Mouse (Mus musculus) heart, embryonic 13.5 days (tissue): ENCODE results near the gene Sult6b1. TPM values are rescaled to one million over a fixed set of nuclear protein-coding genes. Genes with fewer than 3 reads are reported as not detected.
A peak's percentile ranks its signal among the peaks of the same experiment; 100 is the strongest.

ENCODE experiments used
- ATAC-seq: fragments of 200-750 bp; cut with Nextera tagmentation; 2 replicates; pipeline ENCODE4 v1.8.0; 2017; ENCODE audit warnings: moderate TSS enrichment; ENCODE audit not compliant: insufficient number of reproducible peaks, low FRiP score, low TSS enrichment; ENCODE audit errors: extremely low read depth
- H3K27ac ChIP-seq: fragments of 300-500 bp; sonication (generic); replicated peaks from 2 replicates; pipeline ENCODE4 v1.5.1; 2015; ENCODE audit warnings: moderate library complexity, mild to moderate bottlenecking, inconsistent platforms
- H3K27me3 ChIP-seq: fragments of 300-500 bp; sonication (generic); replicated peaks from 2 replicates; pipeline ENCODE4 v1.6.1; 2015; ENCODE audit warnings: mild to moderate bottlenecking, inconsistent platforms
- H3K36me3 ChIP-seq: fragments of 300-500 bp; sonication (generic); 2 replicates; pipeline ENCODE4 v1.6.1; 2015; ENCODE audit warnings: mild to moderate bottlenecking, inconsistent platforms
- H3K4me1 ChIP-seq: fragments of 300-500 bp; sonication (generic); 2 replicates; pipeline ENCODE4 v1.6.1; 2015; ENCODE audit warnings: inconsistent platforms
- H3K4me2 ChIP-seq: fragments of 300-500 bp; sonication (generic); 2 replicates; pipeline ENCODE4 v1.6.1; 2015; ENCODE audit warnings: inconsistent platforms, mild to moderate bottlenecking, moderate library complexity
- H3K4me3 ChIP-seq: fragments of 300-500 bp; sonication (generic); 2 replicates; pipeline ENCODE4 v1.5.1; 2015; ENCODE audit warnings: moderate library complexity, mild to moderate bottlenecking, inconsistent platforms
- H3K9ac ChIP-seq: fragments of 300-500 bp; sonication (generic); 2 replicates; pipeline ENCODE4 v1.6.1; 2015; ENCODE audit warnings: inconsistent platforms, mild to moderate bottlenecking, moderate library complexity
- H3K9me3 ChIP-seq: fragments of 300-500 bp; sonication (generic); 2 replicates; pipeline ENCODE4 v1.6.1; 2016; ENCODE audit warnings: inconsistent platforms
- WGBS: fragments of 180-500 bp; shearing (Covaris S2); methylation state at CpG from one replicate; pipeline ENCODE4 v1.1.7; 2015; ENCODE audit warnings: mixed read lengths; 5-methylcytosine and 5-hydroxymethylcytosine counted together
- polyA plus RNA-seq: library from polyadenylated mRNA; unstranded; fragments of >200 nt; fragmentation: Nextera tagmentation; extraction: Ambion mirVana; gene quantifications from 2 replicates; pipeline ENCODE4 v1.2.1, GENCODE M21; 2015

The Sult6b1 gene
- 0.20 and 0.25 TPM in 2 replicates for polyA plus RNA-seq

DNA sequence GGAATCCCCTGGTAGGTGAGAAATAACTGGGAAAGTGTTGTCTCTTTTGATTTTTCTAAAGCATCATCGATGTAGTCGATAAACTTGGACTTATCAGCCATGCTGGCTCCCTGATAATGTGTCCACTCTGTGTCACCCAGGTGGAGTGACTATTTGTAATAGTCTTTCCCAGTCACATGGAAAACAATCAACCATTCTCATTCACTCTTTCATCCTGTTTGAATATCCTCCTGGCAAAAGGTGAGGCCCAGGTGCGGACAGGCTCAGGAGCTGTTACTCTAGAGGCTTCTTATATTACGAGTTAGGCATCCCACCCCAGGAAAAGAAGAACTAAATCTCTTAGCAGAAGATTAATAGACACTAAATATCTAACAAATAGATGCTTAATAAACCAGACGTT is at the start of gene Sult6b1:
Gene Sult6b1 (minus strand): TSS at position 101 of the 400 bp plus-strand sequence.
- no peak within 1 kb of the TSS for H3K9ac ChIP-seq
- WGBS = 79% methylated on average over 5 of the region's 5 CpGs
- H3K4me3 ChIP-seq = no peak within 1 kb of the TSS
- no peaks in the 10 kb centered on the region for H3K27me3 ChIP-seq
- H3K4me2 ChIP-seq = no peak within 1 kb of the TSS
- H3K27ac ChIP-seq = no peak within 1 kb of the TSS
- no peaks in the 10 kb centered on the region for H3K36me3 ChIP-seq
- no peaks in the 10 kb centered on the region for H3K9me3 ChIP-seq
- ATAC-seq = no peak
- H3K4me1 ChIP-seq = no peaks in the 10 kb centered on the region

DNA sequence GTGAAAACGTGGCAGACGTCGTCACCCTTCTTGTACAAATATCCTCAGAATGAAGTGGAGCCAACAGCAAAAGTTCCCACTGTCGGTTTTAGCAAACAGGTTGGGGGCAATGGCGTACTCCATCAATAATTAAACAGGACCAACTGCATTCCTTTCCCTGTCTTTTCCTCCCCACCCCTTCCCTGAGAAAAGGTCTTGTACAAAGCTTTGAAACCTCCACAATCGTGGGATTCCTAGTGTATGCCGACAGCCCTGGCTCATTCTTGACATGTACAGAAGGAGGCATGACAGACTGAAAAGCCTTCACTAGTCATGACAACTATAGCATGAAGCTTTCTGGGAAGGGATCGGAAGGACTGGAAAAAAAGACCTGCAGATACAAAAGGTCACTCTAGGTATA is 46.4 kb upstream of the Sult6b1 start:
- no peaks in the 10 kb centered on the region for H3K4me1 ChIP-seq
- ATAC-seq = no peak
- no peak overlapping the region for H3K27ac ChIP-seq
- H3K36me3 ChIP-seq = peaks cover 92% of the 10 kb centered on the region
- no peaks in the 10 kb centered on the region for H3K27me3 ChIP-seq
- H3K9me3 ChIP-seq = no peaks in the 10 kb centered on the region
- H3K4me3 ChIP-seq = no peak overlapping the region
- WGBS = 84% methylated on average over 8 of the region's 8 CpGs
- no peak overlapping the region for H3K4me2 ChIP-seq
- no peak overlapping the region for H3K9ac ChIP-seq

DNA sequence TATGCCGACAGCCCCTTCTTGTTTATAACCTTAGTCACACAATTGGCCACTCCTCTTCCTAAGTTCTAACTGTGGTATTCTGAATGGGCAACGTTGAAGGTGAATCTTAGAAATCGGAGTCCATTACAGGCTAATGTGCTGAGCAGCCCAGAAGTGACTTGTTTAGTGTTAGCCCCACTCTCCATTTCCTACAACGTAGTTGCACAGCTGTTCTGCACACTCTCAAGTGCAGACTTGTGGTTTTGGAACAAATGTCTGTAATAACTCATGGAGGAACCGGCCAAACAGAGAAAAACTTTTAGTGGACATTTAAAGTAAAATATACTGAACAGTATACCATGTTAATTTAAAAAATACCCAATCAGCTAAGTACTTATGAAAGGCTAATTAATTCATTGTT is 45.3 kb upstream of the Sult6b1 start:
- WGBS = 90% methylated on average over 5 of the region's 5 CpGs
- no peaks in the 10 kb centered on the region for H3K9me3 ChIP-seq
- H3K4me1 ChIP-seq = no peaks in the 10 kb centered on the region
- H3K4me2 ChIP-seq = no peak overlapping the region
- no peak for ATAC-seq
- peaks cover 92% of the 10 kb centered on the region for H3K36me3 ChIP-seq
- H3K27ac ChIP-seq = no peak overlapping the region
- no peak overlapping the region for H3K9ac ChIP-seq
- no peaks in the 10 kb centered on the region for H3K27me3 ChIP-seq
- no peak overlapping the region for H3K4me3 ChIP-seq

DNA sequence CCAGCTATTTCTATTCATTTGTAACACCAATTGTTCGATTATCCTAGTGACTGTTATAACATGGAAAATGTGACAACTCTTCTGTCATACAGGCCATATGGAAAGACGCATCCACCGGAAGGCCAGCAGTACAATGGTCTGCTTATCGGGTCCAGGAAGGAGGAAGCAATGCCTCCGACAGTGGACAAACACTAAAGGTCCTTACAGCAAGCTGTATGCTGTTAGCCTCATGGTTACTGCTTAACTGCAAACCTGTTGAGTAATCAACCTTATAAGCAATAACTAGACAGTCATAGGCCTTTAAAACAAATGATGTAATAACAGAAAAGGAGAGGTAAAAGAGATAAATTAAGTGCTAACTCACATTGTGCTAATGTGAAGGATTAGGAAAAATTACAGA is 44.4 kb upstream of the Sult6b1 start:
- Histone ChIP-seq H3K9ac (no peak overlapping the region), H3K4me3 (no peak overlapping the region), H3K9me3 (no peaks in the 10 kb centered on the region), H3K27me3 (no peaks in the 10 kb centered on the region), H3K36me3 (peaks cover 92% of the 10 kb centered on the region), H3K4me1 (no peaks in the 10 kb centered on the region), H3K27ac (no peak overlapping the region), H3K4me2 (no peak overlapping the region)
- ATAC-seq = no peak
- 80% methylated on average over 5 of the region's 5 CpGs for WGBS

DNA sequence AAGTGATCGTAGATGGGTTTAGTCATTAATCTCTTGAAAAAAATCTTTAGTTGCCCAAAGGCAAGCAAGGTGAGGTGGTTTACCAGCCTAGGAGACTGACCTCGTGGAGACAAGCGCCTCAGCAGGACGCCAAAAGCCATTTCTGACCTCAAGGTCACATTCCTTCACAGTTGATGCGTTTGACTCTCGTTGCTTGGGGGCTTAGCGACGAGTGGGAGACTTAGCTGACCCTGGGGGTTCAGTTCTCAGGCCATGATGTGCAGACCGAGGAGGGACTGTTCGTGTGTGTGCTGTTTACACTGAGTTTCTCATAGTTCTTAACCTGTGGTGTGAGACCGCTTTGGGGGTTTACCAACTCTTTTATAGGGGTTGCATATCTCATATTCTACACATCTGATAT is 35.8 kb upstream of the Sult6b1 start:
- H3K4me3 ChIP-seq = no peak overlapping the region

DNA sequence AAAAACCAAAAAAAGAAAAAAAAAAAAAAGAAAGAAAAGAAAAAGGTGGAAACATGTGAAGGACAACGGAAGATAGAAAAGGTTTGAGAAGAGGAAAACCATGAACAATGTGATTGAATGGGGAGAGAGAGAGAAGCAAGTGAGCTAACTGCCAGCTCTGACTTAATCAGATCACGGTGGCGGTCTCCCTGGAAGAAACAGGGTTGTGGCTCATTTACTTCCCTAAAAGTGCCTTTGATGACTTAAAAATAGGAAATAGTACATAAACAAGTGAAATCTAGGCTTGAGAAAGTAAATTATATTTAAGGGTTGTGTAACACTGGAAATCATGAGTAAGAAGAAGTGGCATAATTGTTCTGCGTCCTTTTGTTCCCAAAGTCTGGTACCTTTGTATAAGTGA is 32.1 kb upstream of the Sult6b1 start:
- H3K27me3 ChIP-seq = no peaks in the 10 kb centered on the region
- no peak overlapping the region for H3K27ac ChIP-seq
- H3K9ac ChIP-seq = no peak overlapping the region
- H3K4me1 ChIP-seq = peaks cover 17% of the 10 kb centered on the region
- H3K9me3 ChIP-seq = no peaks in the 10 kb centered on the region
- H3K36me3 ChIP-seq = peaks cover 59% of the 10 kb centered on the region
- no peak overlapping the region for H3K4me3 ChIP-seq
- WGBS = 90% methylated on average over 4 of the region's 4 CpGs
- no peak for ATAC-seq
- H3K4me2 ChIP-seq = no peak overlapping the region

More for the DNA sequence above, 35.8 kb upstream of the Sult6b1 start:
- 63% methylated on average over 11 of the region's 11 CpGs for WGBS
- H3K27ac ChIP-seq = no peak overlapping the region
- H3K36me3 ChIP-seq = peaks cover 72% of the 10 kb centered on the region
- H3K4me1 ChIP-seq = peaks cover 4% of the 10 kb centered on the region
- ATAC-seq = no peak
- no peak overlapping the region for H3K4me2 ChIP-seq
- no peak overlapping the region for H3K9ac ChIP-seq
- H3K9me3 ChIP-seq = no peaks in the 10 kb centered on the region
- no peaks in the 10 kb centered on the region for H3K27me3 ChIP-seq

DNA sequence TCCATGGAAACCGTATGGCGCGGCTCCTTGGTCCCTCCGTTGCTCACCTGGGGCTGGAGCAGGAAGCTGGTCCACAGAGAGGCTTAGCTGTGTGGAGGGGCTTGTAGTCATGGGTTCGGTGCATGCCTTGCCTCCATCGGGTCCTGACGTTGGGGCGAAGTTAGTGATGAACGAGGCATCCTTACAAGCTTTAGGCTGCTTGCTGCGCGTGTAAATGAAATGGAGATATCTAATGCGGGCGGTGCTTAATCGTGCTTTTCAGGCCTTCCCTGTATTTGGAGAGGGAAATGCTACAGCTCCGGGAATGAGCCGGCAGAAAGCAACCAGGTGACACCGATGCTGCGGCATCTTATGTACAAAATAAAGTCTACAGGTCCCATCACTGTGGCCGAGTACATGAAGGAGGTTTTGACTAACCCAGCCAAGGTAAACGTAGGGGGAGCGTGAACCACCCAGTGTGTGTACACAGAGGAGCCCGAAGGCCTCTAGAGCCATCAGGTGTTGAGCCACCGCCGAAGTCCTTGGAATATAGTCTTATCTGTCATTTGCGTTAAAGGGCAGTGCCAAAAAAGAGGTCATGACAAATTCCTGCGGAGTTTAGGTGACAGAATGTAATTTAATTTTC is 30.5 kb upstream of the Sult6b1 start:
- H3K9me3 ChIP-seq = no peaks in the 10 kb centered on the region
- no peak for ATAC-seq
- H3K36me3 ChIP-seq = peaks cover 59% of the 10 kb centered on the region
- no peaks in the 10 kb centered on the region for H3K27me3 ChIP-seq
- peak overlapping the region; percentile 91 for H3K9ac ChIP-seq
- WGBS = 7% methylated on average over 26 of the region's 26 CpGs
- peak overlapping the region; percentile 95 for H3K4me3 ChIP-seq
- no peak overlapping the region for H3K27ac ChIP-seq
- peaks cover 26% of the 10 kb centered on the region for H3K4me1 ChIP-seq
- H3K4me2 ChIP-seq = peak overlapping the region; percentile 81

DNA sequence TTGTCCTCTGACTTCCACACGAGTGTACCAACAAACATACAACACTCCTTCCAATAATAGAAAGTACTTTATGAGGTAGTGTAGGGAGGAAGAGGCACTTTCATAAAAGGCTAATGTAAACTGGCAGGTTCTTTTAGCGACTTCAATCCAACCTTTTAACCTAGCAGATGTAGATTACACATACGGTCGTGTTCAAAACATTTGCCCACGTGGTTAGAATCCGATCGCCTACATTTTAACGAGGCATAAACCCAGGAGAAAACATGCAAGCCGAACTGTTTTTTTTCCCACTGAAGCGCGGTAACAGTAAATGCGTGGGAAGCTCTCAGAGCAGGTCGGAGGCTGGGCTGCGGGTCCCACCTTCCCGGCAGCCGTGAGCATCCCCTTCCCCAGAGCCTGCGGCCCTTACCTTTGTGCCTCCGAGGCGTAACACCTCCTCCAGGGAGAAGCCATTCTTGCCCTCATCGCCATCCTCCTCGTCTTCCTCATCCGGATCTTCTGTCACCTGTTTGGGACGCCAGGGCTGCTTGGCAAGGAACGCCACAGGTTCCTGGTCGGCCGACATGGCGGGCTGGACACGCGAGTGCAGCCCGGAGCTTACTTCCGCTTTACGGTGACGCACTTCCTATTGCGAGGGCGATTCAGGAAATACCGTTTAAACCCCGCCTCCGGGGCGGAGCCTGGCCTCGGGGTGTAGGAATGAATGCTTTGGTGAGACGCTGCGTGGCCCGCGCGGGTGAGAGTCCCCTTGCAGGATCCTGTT is 29.9 kb upstream of the Sult6b1 start, which contains the start of the genes Cebpz and Ndufaf7:
Gene Cebpz (minus strand): TSS at position 601 of the 763 bp plus-strand sequence.
Gene Ndufaf7 (plus strand): TSS at position 671 of the 763 bp plus-strand sequence.
- Histone ChIP-seq H3K36me3 (peaks cover 59% of the 10 kb centered on the region), H3K4me2 (peak within 1 kb of the TSS; percentile 81), H3K27ac (peak within 1 kb of the TSS; percentile 46; the same call in 1 of the 2 replicates), H3K9ac (peak within 1 kb of the TSS; percentile 91), H3K9me3 (no peaks in the 10 kb centered on the region), H3K27me3 (no peaks in the 10 kb centered on the region), H3K4me3 (peak within 1 kb of the TSS; percentile 95), H3K4me1 (peaks cover 26% of the 10 kb centered on the region)
- WGBS = under 1% methylated on average over 45 of the region's 45 CpGs
- peak; percentile 98 for ATAC-seq

DNA sequence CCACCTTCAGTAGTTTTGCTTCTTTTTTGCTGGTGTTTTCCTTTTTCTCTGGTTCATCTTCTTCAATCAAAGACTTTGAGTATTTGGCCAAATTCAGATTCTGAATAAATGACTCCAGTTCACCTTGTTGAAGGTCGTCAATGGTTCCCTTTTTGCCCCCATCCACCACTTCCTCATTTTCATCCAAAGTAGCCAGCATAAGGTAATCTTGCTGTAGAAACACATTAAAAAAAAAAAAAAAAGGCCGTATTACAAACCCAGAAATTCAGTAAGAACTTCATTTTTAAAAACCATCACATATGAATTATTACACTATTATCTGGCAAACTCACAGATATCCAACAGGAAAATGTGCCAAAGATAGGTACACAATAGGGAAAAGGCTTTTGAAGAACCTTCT is 29.1 kb upstream of the Sult6b1 start:
- Histone ChIP-seq H3K9ac (peak overlapping the region; percentile 91), H3K36me3 (peaks cover 60% of the 10 kb centered on the region), H3K4me3 (peak overlapping the region; percentile 95), H3K4me2 (peak overlapping the region; percentile 81), H3K27me3 (no peaks in the 10 kb centered on the region), H3K4me1 (peaks cover 26% of the 10 kb centered on the region), H3K27ac (no peak overlapping the region), H3K9me3 (no peaks in the 10 kb centered on the region)
- WGBS = 66% methylated on average over 2 of the region's 2 CpGs
- no peak for ATAC-seq

DNA sequence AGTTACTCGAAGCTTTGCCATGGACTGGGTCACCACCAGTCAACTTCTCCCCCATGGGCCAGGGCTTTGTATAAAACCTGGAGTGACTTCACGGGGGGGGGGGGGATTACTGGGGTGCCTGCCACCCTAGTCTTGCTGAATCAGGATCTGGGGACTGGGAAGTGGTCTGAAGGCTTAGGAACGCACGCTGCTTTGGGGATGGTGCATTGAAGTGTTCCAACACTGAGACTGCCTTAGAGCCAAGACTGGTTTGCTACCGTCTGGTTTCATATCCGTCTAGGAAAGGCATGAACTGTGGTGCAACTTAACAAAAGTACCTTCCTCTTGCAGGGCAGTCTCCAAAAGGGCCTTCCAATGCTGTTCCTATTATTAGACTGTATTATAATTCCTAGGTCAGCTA is 10.9 kb upstream of the Sult6b1 start:
- Histone ChIP-seq H3K9me3 (no peaks in the 10 kb centered on the region), H3K4me2 (peak overlapping the region; percentile 83), H3K9ac (peak overlapping the region; percentile 89), H3K27me3 (no peaks in the 10 kb centered on the region), H3K4me1 (peaks cover 19% of the 10 kb centered on the region), H3K27ac (0 out of 2 replicates have a peak overlapping the region, but pooled peaks have one; percentile 20), H3K4me3 (peak overlapping the region; percentile 70), H3K36me3 (peaks cover 44% of the 10 kb centered on the region)
- no peak for ATAC-seq
- 44% methylated on average over 6 of the region's 6 CpGs for WGBS

DNA sequence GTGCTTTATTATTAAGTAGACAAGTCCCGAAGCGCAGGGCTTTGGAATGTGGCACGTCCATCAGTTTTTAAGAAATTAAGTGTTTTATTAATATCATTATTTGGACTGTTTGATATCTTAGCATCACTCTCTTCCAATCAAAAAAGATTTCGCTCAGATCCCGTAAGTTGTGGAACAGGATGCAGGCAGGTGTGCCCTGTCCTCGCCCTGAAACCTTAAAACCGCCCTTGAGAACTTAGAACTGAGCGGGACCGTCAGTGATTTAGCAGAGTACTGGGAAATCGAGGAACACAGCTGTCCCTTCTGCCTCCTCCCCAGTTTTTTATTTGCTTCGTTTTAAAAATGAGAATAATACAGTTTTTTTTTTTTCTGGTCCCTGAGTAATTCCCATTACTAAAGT is 10.1 kb upstream of the Sult6b1 start:
- peaks cover 37% of the 10 kb centered on the region for H3K36me3 ChIP-seq
- peak overlapping the region; percentile 91 for H3K27ac ChIP-seq
- H3K27me3 ChIP-seq = no peaks in the 10 kb centered on the region
- H3K4me1 ChIP-seq = peaks cover 23% of the 10 kb centered on the region
- WGBS = 2% methylated on average over 11 of the region's 11 CpGs
- peak overlapping the region; percentile 89 for H3K9ac ChIP-seq
- H3K4me2 ChIP-seq = peak overlapping the region; percentile 83
- H3K4me3 ChIP-seq = peak overlapping the region; percentile 70
- no peak for ATAC-seq
- no peaks in the 10 kb centered on the region for H3K9me3 ChIP-seq
